Mouse (Mus musculus) liver, postnatal 0 days (tissue): ENCODE data around the gene Erp29.

Source experiments
- CTCF ChIP-seq: sonication (generic); IDR thresholded peaks from 2 replicates; pipeline ENCODE4 v1.5.1; 2016; ENCODE audit warnings: antibody characterized with exemption, low read depth
- EP300 ChIP-seq: IDR thresholded peaks from 2 replicates; pipeline ENCODE4 v1.6.1; 2016; ENCODE audit warnings: antibody characterized with exemption, low read depth, mild to moderate bottlenecking

DNA sequence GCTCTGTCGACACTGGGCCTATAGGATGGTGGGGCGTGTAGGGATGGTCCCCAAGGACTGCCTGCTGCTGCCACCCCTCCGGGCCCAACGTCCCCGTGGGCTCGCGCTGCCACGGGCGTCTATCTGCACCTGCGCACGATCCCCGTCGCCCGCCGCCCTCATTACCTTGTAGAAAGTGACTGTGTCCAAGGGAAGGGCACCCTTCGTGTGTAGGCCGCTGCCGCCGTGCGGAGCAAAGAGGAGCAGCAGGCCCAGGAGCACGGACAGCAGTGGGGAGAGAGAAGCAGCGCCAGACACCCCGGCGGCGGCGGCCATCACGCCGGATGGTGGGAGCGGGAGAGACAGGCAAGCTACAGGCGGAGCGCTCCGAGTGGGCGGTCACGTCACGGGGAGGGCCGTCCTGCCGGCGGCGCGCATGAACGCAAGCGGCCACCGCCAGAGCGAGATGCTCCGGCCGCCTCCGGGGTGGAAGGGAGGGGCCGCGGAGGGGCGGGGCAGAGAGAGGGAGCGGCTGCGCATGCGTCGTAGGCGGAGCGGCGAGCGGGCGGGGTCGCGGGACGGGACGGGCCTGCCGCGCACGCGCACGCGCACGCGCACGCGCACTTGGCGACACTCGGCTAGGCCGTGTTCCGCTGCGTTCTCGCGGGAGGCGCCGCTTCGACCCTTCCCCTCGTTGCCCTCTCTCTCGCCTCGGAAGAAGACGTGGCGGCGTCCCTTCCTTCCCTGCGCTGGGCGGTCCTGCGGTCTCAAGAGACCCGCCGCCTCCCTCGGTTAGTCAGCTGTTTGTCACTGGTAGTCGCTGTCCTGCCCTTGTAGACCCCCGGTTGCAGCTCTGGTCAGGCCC, at the start of gene Erp29:
- TF ChIP-seq CTCF, result peak; percentile 41
- no peak for TF ChIP-seq EP300
